Mouse (Mus musculus) neural tube, embryonic 15.5 days (tissue): ENCODE data around the gene Ccdc151. TPM values are rescaled to one million over a fixed set of nuclear protein-coding genes. Genes with fewer than 3 reads are reported as not detected.
A peak's percentile ranks its signal among the peaks of the same experiment; 100 is the strongest.

ENCODE experiments used
- ATAC-seq: fragments of 200-750 bp; cut with Nextera tagmentation; 2 replicates; pipeline ENCODE4 v1.8.0; 2017; ENCODE audit warnings: mild to moderate bottlenecking, moderate TSS enrichment, moderate library complexity; ENCODE audit not compliant: low FRiP score
- H3K27ac ChIP-seq: fragments of 300-500 bp; sonication (generic); replicated peaks from 2 replicates; pipeline ENCODE4 v1.5.1; 2015; ENCODE audit warnings: mild to moderate bottlenecking, inconsistent platforms
- H3K27me3 ChIP-seq: fragments of 300-500 bp; sonication (generic); replicated peaks from 2 replicates; pipeline ENCODE4 v1.6.1; 2015; ENCODE audit warnings: inconsistent platforms
- H3K36me3 ChIP-seq: fragments of 300-500 bp; sonication (generic); 2 replicates; pipeline ENCODE4 v1.6.1; 2015; ENCODE audit warnings: inconsistent platforms
- H3K4me1 ChIP-seq: fragments of 300-500 bp; sonication (generic); 2 replicates; pipeline ENCODE4 v1.6.1; 2015; ENCODE audit warnings: inconsistent platforms
- H3K4me2 ChIP-seq: fragments of 300-500 bp; sonication (generic); 2 replicates; pipeline ENCODE4 v1.6.1; 2015; ENCODE audit warnings: inconsistent platforms, mild to moderate bottlenecking, moderate library complexity
- H3K4me3 ChIP-seq: fragments of 300-500 bp; sonication (generic); replicated peaks from 2 replicates; pipeline ENCODE4 v1.5.1; 2015; ENCODE audit warnings: mild to moderate bottlenecking, inconsistent platforms
- H3K9ac ChIP-seq: fragments of 300-500 bp; sonication (generic); replicated peaks from 2 replicates; pipeline ENCODE4 v1.6.1; 2015; ENCODE audit warnings: mild to moderate bottlenecking, inconsistent platforms
- H3K9me3 ChIP-seq: fragments of 300-500 bp; sonication (generic); replicated peaks from 2 replicates; pipeline ENCODE4 v1.6.1; 2016; ENCODE audit warnings: inconsistent platforms
- WGBS: fragments of 180-500 bp; shearing (Covaris S2); methylation state at CpG from one replicate; pipeline ENCODE4 v1.1.7; 2015; ENCODE audit warnings: mixed read lengths; 5-methylcytosine and 5-hydroxymethylcytosine counted together
- polyA plus RNA-seq: library from polyadenylated mRNA; unstranded; fragments of >200 nt; fragmentation: Nextera tagmentation; extraction: Ambion mirVana; gene quantifications from 2 replicates; pipeline ENCODE4 v1.2.1, GENCODE M21; 2015

Gene Ccdc151
- 4.0 and 4.5 TPM in 2 replicates for polyA plus RNA-seq

GRCm38 (mm10) chr9:22002194-22003162 lies at the start of gene Ccdc151, which contains the start of gene Prkcsh:
Ccdc151 (minus strand) TSS chr9:22002634.
Prkcsh (plus strand) TSS chr9:22002806.
- ATAC-seq, result peak; percentile 98
- WGBS, result 6% methylated on average over 57 of the region's 57 CpGs
- H3K27me3 ChIP-seq, result no peaks in the 10 kb centered on the region
- H3K4me1 ChIP-seq, result peaks cover 40% of the 10 kb centered on the region
- H3K4me2 ChIP-seq, result peak within 1 kb of the TSS; percentile 91
- peak within 1 kb of the TSS; percentile 68 for H3K9ac ChIP-seq
- no peaks in the 10 kb centered on the region for H3K9me3 ChIP-seq
- H3K4me3 ChIP-seq, result peak within 1 kb of the TSS; percentile 81
- peak within 1 kb of the TSS; percentile 86 for H3K27ac ChIP-seq
- H3K36me3 ChIP-seq, result peaks cover 31% of the 10 kb centered on the region

GRCm38 (mm10) chr9:22051958-22052254 lies 49.5 kb upstream of the Ccdc151 start, which contains the start of gene Elavl3:
Elavl3 (minus strand) TSS chr9:22052023.
- Histone ChIP-seq H3K27me3 (no peaks in the 10 kb centered on the region; the same call in 1 of the 2 replicates), H3K36me3 (peaks cover under 1% of the 10 kb centered on the region), H3K9ac (peak within 1 kb of the TSS; percentile 97), H3K4me2 (peak within 1 kb of the TSS; percentile 76), H3K4me1 (peaks cover 53% of the 10 kb centered on the region), H3K27ac (peak within 1 kb of the TSS; percentile 90), H3K4me3 (peak within 1 kb of the TSS; percentile 88), H3K9me3 (no peaks in the 10 kb centered on the region)
- peak; percentile 78 for ATAC-seq
- under 1% methylated on average over 21 of the region's 28 CpGs for WGBS

- H3K9ac ChIP-seq, result peak overlapping the region; percentile 97
- no peaks in the 10 kb centered on the region for H3K36me3 ChIP-seq
- peak overlapping the region; percentile 90 for H3K27ac ChIP-seq
- H3K9me3 ChIP-seq, result no peaks in the 10 kb centered on the region
- H3K4me3 ChIP-seq, result peak overlapping the region; percentile 88
- H3K27me3 ChIP-seq, result no peaks in the 10 kb centered on the region; the same call in 1 of the 2 replicates
- H3K4me1 ChIP-seq, result peaks cover 57% of the 10 kb centered on the region
- peak; percentile 49 for ATAC-seq
- H3K4me2 ChIP-seq, result peak overlapping the region; percentile 76
- WGBS, result 0% methylated on average over 65 of the region's 67 CpGs
Observed at GRCm38 (mm10) chr9:22051161-22051957, 48.9 kb upstream of the Ccdc151 start.

GRCm38 (mm10) chr9:22050351-22050889 lies 48.0 kb upstream of the Ccdc151 start:
- whole genome bisulfite sequencing, result 1% methylated on average over 31 of the region's 43 CpGs
- H3K36me3 ChIP-seq, result no peaks in the 10 kb centered on the region; the same call in 1 of the 2 replicates
- H3K27me3 ChIP-seq, result no peaks in the 10 kb centered on the region; the same call in 1 of the 2 replicates
- H3K4me1 ChIP-seq, result peaks cover 57% of the 10 kb centered on the region
- H3K9ac ChIP-seq, result peak overlapping the region; percentile 97
- H3K4me3 ChIP-seq, result peak overlapping the region; percentile 88
- no peaks in the 10 kb centered on the region for H3K9me3 ChIP-seq
- peak overlapping the region; percentile 76 for H3K4me2 ChIP-seq
- peak; percentile 25 for ATAC-seq
- peak overlapping the region; percentile 90 for H3K27ac ChIP-seq

- Histone ChIP-seq H3K27ac (peak overlapping the region; percentile 90), H3K27me3 (no peaks in the 10 kb centered on the region; the same call in 1 of the 2 replicates), H3K9me3 (no peaks in the 10 kb centered on the region), H3K4me2 (peak overlapping the region; percentile 76), H3K4me3 (peak overlapping the region; percentile 88), H3K4me1 (peaks cover 54% of the 10 kb centered on the region), H3K36me3 (no peaks in the 10 kb centered on the region; the same call in 1 of the 2 replicates), H3K9ac (peak overlapping the region; percentile 97)
- ATAC-seq, result no peak
- 25% methylated on average over 4 of the region's 4 CpGs for WGBS
Observed at GRCm38 (mm10) chr9:22049721-22050270, 47.4 kb upstream of the Ccdc151 start.

- H3K4me2 ChIP-seq, result peak overlapping the region; percentile 76
- ATAC-seq, result no peak
- no peaks in the 10 kb centered on the region; the same call in 1 of the 2 replicates for H3K27me3 ChIP-seq
- peak overlapping the region; percentile 97 for H3K9ac ChIP-seq
- H3K4me1 ChIP-seq, result peaks cover 49% of the 10 kb centered on the region
- H3K27ac ChIP-seq, result peak overlapping the region; percentile 90
- H3K9me3 ChIP-seq, result no peaks in the 10 kb centered on the region
- H3K4me3 ChIP-seq, result peak overlapping the region; percentile 88
- H3K36me3 ChIP-seq, result no peaks in the 10 kb centered on the region; the same call in 1 of the 2 replicates
- WGBS, result 62% methylated on average over 11 of the region's 11 CpGs
Observed at GRCm38 (mm10) chr9:22049315-22049714, 46.9 kb upstream of the Ccdc151 start.

GRCm38 (mm10) chr9:22047329-22047728 lies 44.9 kb upstream of the Ccdc151 start:
- no peak overlapping the region for H3K27ac ChIP-seq

GRCm38 (mm10) chr9:22041832-22042231 lies 39.4 kb upstream of the Ccdc151 start:
- Histone ChIP-seq H3K4me2 (no peak overlapping the region), H3K36me3 (no peaks in the 10 kb centered on the region; the same call in 1 of the 2 replicates), H3K9ac (no peak overlapping the region), H3K9me3 (no peaks in the 10 kb centered on the region), H3K4me1 (peaks cover 12% of the 10 kb centered on the region; the same call in 1 of the 2 replicates), H3K4me3 (no peak overlapping the region), H3K27me3 (no peaks in the 10 kb centered on the region), H3K27ac (no peak overlapping the region)
- no peak for ATAC-seq
- WGBS, result 69% methylated on average over 2 of the region's 2 CpGs

More at GRCm38 (mm10) chr9:22047329-22047728, 44.9 kb upstream of the Ccdc151 start:
- no peaks in the 10 kb centered on the region for H3K9me3 ChIP-seq
- no peaks in the 10 kb centered on the region; the same call in 1 of the 2 replicates for H3K36me3 ChIP-seq
- 51% methylated on average over 9 of the region's 9 CpGs for WGBS
- no peak for ATAC-seq
- H3K4me1 ChIP-seq, result peaks cover 48% of the 10 kb centered on the region
- H3K4me3 ChIP-seq, result 0 out of 2 replicates have a peak overlapping the region, but pooled peaks have one; percentile 5
- 0 out of 2 replicates have a peak overlapping the region, but pooled peaks have one; percentile 23 for H3K9ac ChIP-seq
- peak overlapping the region; percentile 76 for H3K4me2 ChIP-seq
- no peaks in the 10 kb centered on the region for H3K27me3 ChIP-seq

- Histone ChIP-seq H3K4me3 (no peak overlapping the region), H3K27me3 (no peaks in the 10 kb centered on the region), H3K36me3 (peaks cover 33% of the 10 kb centered on the region), H3K27ac (no peak overlapping the region), H3K9me3 (no peaks in the 10 kb centered on the region), H3K4me2 (no peak overlapping the region), H3K4me1 (peaks cover 22% of the 10 kb centered on the region), H3K9ac (no peak overlapping the region)
- no peak for ATAC-seq
- WGBS, result 81% methylated on average over 10 of the region's 10 CpGs
Observed at GRCm38 (mm10) chr9:22037826-22038225, 35.4 kb upstream of the Ccdc151 start.

- Histone ChIP-seq H3K4me2 (no peak overlapping the region), H3K4me3 (no peak overlapping the region), H3K27ac (no peak overlapping the region), H3K4me1 (peaks cover 22% of the 10 kb centered on the region), H3K9ac (no peak overlapping the region), H3K9me3 (no peaks in the 10 kb centered on the region), H3K27me3 (no peaks in the 10 kb centered on the region), H3K36me3 (peaks cover 45% of the 10 kb centered on the region)
- 20% methylated on average over 6 of the region's 6 CpGs for WGBS
- ATAC-seq, result no peak
Observed at GRCm38 (mm10) chr9:22035300-22036044, 33.0 kb upstream of the Ccdc151 start.
